Mouse (Mus musculus) gastrocnemius, adult 8-10 months (tissue): Measurements from ENCODE around the gene Galnt13. TPM values are rescaled to one million over a fixed set of nuclear protein-coding genes. Genes with fewer than 3 reads are reported as not detected.
"Not testable (repeated sequence)": the region's sequence is repeated elsewhere in the genome, so short reads cannot be mapped to it uniquely, and the experiment has no call there.

Source experiments
- DNase-seq, 2 experiments: peaks; one replicate each; pipeline ENCODE4 v3.0.0; 2022; ENCODE audit warnings: low spot score in 2 of 2
- total RNA-seq, 4 experiments: library from RNA; stranded (reverse); gene quantifications; 2 replicates each; pipeline ENCODE4 v1.2.4; 2022

Galnt13 gene
- total RNA-seq, 4 experiments from 2014 or later = 0.04 TPM; not detected in 3

- DNase-seq = no peak
Measured at GRCm38 (mm10) chr2:54915088-54915670, 479.1 kb downstream of the Galnt13 start.

- no peak for DNase-seq
Measured at GRCm38 (mm10) chr2:54936369-54936768, 500.3 kb downstream of the Galnt13 start.

GRCm38 (mm10) chr2:54937306-54937705 lies 501.2 kb downstream of the Galnt13 start:
- no peak for DNase-seq

- no peak for DNase-seq
Measured at GRCm38 (mm10) chr2:54938075-54938474, 502.0 kb downstream of the Galnt13 start.

- no peak for DNase-seq
Measured at GRCm38 (mm10) chr2:54943386-54943785, 507.3 kb downstream of the Galnt13 start.

- no peak for DNase-seq
Measured at GRCm38 (mm10) chr2:54983839-54984238, 547.7 kb downstream of the Galnt13 start.

GRCm38 (mm10) chr2:55022539-55022938 lies 586.4 kb downstream of the Galnt13 start:
- not testable (repeated sequence) for DNase-seq

GRCm38 (mm10) chr2:55034610-55035009 lies 598.5 kb downstream of the Galnt13 start:
- DNase-seq = no peak

GRCm38 (mm10) chr2:55065469-55066315 lies 629.6 kb downstream of the Galnt13 start:
- DNase-seq = no peak

GRCm38 (mm10) chr2:55085580-55085979 lies 649.5 kb downstream of the Galnt13 start:
- no peak for DNase-seq

- DNase-seq = no peak
Measured at GRCm38 (mm10) chr2:55088034-55088433, 651.9 kb downstream of the Galnt13 start.

GRCm38 (mm10) chr2:55090332-55090731 lies 654.2 kb downstream of the Galnt13 start:
- DNase-seq = no peak

GRCm38 (mm10) chr2:55091495-55091894 lies 655.4 kb downstream of the Galnt13 start:
- DNase-seq = no peak

- DNase-seq = no peak
Measured at GRCm38 (mm10) chr2:55099100-55099499, 663.0 kb downstream of the Galnt13 start.

GRCm38 (mm10) chr2:55101279-55101678 lies 665.2 kb downstream of the Galnt13 start:
- no peak for DNase-seq

GRCm38 (mm10) chr2:55103521-55103920 lies 667.4 kb downstream of the Galnt13 start:
- DNase-seq = no peak

- DNase-seq = no peak
Measured at GRCm38 (mm10) chr2:55107828-55108227, 671.7 kb downstream of the Galnt13 start.

GRCm38 (mm10) chr2:55153089-55153488 lies 717.0 kb downstream of the Galnt13 start:
- no peak for DNase-seq

GRCm38 (mm10) chr2:55164781-55165180 lies 728.7 kb downstream of the Galnt13 start:
- no peak for DNase-seq
